Mouse (Mus musculus) hindbrain, embryonic 10.5 days (tissue): ENCODE measurements at regions not wholly inside any gene's neighbourhood (a gene's known extent, or its start where the extent isn't known, plus 50 kb on each side); places are given as distances from the start of the nearest gene placed in this dataset.

Source experiments
- DNase-seq: peaks from one replicate; pipeline ENCODE4 v3.0.0-alpha.2; 2017; ENCODE audit warnings: low spot score
- H3K27ac ChIP-seq: fragments of 300-500 bp; sonication (generic); 2 replicates; pipeline ENCODE4 v1.5.1; 2016; ENCODE audit warnings: mild to moderate bottlenecking, moderate library complexity
- H3K27me3 ChIP-seq: fragments of 300-500 bp; sonication (generic); 2 replicates; pipeline ENCODE4 v1.6.1; 2016; ENCODE audit warnings: mild to moderate bottlenecking; ENCODE audit not compliant: poor library complexity, insufficient read depth, severe bottlenecking
- H3K36me3 ChIP-seq: fragments of 300-500 bp; sonication (generic); 2 replicates; pipeline ENCODE4 v1.6.1; 2016; ENCODE audit warnings: mild to moderate bottlenecking, moderate library complexity
- H3K4me1 ChIP-seq: fragments of 300-500 bp; sonication (generic); replicated peaks from 2 replicates; pipeline ENCODE4 v1.6.1; 2016; ENCODE audit warnings: mild to moderate bottlenecking
- H3K4me3 ChIP-seq: fragments of 300-500 bp; sonication (generic); 2 replicates; pipeline ENCODE4 v1.5.1; 2016; ENCODE audit warnings: mild to moderate bottlenecking, moderate library complexity
- H3K9me3 ChIP-seq: fragments of 300-500 bp; sonication (generic); 2 replicates; pipeline ENCODE4 v1.6.1; 2016; ENCODE audit warnings: mild to moderate bottlenecking, moderate library complexity
- WGBS: fragments of 180-500 bp; shearing (Covaris S2); methylation state at CpG from one replicate; pipeline ENCODE4 v1.1.7; 2016; 5-methylcytosine and 5-hydroxymethylcytosine counted together

- H3K4me1 ChIP-seq, result peaks cover 7% of the 10 kb centered on the region; the same call in 1 of the 2 replicates
- DNase-seq, result no peak
- no peaks in the 10 kb centered on the region for H3K36me3 ChIP-seq
- no peaks in the 10 kb centered on the region for H3K9me3 ChIP-seq
- 83% methylated on average over 10 of the region's 10 CpGs for WGBS
- no peaks in the 10 kb centered on the region for H3K27me3 ChIP-seq
- H3K27ac ChIP-seq, result no peak overlapping the region
- no peak overlapping the region for H3K4me3 ChIP-seq
These were observed 56.4 kb downstream of the Cd24a start for GRCm38 (mm10) chr10:43634371-43635080.

GRCm38 (mm10) chr10:43641169-43641945 is 63.3 kb downstream of the Cd24a start:
- DNase-seq, result no peak

GRCm38 (mm10) chr10:43646326-43646725 is 68.2 kb downstream of the Cd24a start:
- H3K36me3 ChIP-seq, result no peaks in the 10 kb centered on the region
- H3K27me3 ChIP-seq, result no peaks in the 10 kb centered on the region
- no peaks in the 10 kb centered on the region for H3K9me3 ChIP-seq
- H3K4me1 ChIP-seq, result peaks cover 12% of the 10 kb centered on the region
- H3K27ac ChIP-seq, result no peak overlapping the region
- WGBS, result 52% methylated on average over 4 of the region's 4 CpGs
- no peak for DNase-seq
- H3K4me3 ChIP-seq, result no peak overlapping the region

More at GRCm38 (mm10) chr10:43641169-43641945, 63.3 kb downstream of the Cd24a start:
- H3K4me1 ChIP-seq, result peaks cover 10% of the 10 kb centered on the region
- no peak overlapping the region for H3K27ac ChIP-seq
- no peaks in the 10 kb centered on the region for H3K36me3 ChIP-seq
- H3K4me3 ChIP-seq, result no peak overlapping the region
- no peaks in the 10 kb centered on the region for H3K27me3 ChIP-seq
- H3K9me3 ChIP-seq, result no peaks in the 10 kb centered on the region
- 80% methylated on average over 14 of the region's 14 CpGs for WGBS

- 94% methylated on average over 6 of the region's 6 CpGs for WGBS
- Histone ChIP-seq H3K27ac (no peak overlapping the region), H3K36me3 (no peaks in the 10 kb centered on the region), H3K27me3 (no peaks in the 10 kb centered on the region), H3K4me1 (peaks cover 8% of the 10 kb centered on the region), H3K4me3 (no peak overlapping the region), H3K9me3 (no peaks in the 10 kb centered on the region)
- no peak for DNase-seq
These were observed 68.9 kb downstream of the Cd24a start for GRCm38 (mm10) chr10:43646965-43647364.

DNA sequence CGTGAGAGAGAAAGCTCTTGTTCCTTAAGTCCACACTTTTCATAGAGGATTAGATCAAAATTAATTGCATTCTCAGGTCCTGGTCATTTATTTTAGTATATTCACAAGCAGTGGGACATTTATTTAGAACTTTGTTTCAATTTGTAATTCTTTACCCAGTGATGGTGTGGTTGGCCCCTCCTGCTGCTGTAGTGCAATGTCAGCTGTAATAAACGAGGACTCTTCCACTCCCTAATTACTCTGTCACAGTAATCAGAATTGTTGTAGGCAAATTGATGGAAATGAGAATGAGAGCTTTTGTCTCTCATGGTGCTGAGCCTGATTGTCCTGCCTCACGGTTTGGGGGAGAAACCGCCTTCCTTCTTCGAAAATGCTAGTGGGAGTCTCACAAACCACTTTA is 70.1 kb downstream of the Cd24a start:
- Histone ChIP-seq H3K27me3 (no peaks in the 10 kb centered on the region), H3K4me1 (peaks cover 5% of the 10 kb centered on the region), H3K9me3 (no peaks in the 10 kb centered on the region), H3K4me3 (no peak overlapping the region), H3K36me3 (no peaks in the 10 kb centered on the region), H3K27ac (no peak overlapping the region)
- 76% methylated on average over 5 of the region's 5 CpGs for WGBS
- no peak for DNase-seq

- Histone ChIP-seq H3K4me1 (peaks cover 5% of the 10 kb centered on the region), H3K36me3 (no peaks in the 10 kb centered on the region), H3K9me3 (no peaks in the 10 kb centered on the region), H3K27ac (no peak overlapping the region), H3K4me3 (no peak overlapping the region), H3K27me3 (no peaks in the 10 kb centered on the region)
- no peak for DNase-seq
- 82% methylated on average over 6 of the region's 6 CpGs for WGBS
These were observed 70.8 kb downstream of the Cd24a start for GRCm38 (mm10) chr10:43648815-43649447.

DNA sequence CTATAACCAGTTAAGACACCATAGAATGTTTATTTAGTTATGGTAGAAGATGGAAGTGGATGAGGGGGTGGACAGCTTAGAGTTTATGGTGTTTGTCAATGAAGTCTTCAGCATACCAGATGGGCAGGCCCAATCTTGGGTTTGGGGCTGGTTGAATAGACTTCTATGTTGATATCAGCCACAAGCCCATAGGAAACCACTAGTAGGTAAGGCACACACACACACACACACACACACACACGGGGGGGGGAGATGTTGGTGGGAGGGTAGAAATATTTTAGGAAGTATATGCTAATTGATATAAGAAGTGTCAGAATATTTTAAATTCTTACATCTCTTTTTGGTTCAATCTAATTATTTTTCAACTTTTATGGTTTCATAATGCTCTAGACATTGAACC is 72.4 kb downstream of the Cd24a start:
- Histone ChIP-seq H3K27ac (no peak overlapping the region), H3K36me3 (no peaks in the 10 kb centered on the region), H3K4me3 (no peak overlapping the region), H3K27me3 (no peaks in the 10 kb centered on the region), H3K4me1 (peaks cover 7% of the 10 kb centered on the region), H3K9me3 (no peaks in the 10 kb centered on the region)
- DNase-seq, result no peak
- WGBS, result 86% methylated on average over 1 of the region's 1 CpGs

GRCm38 (mm10) chr10:43651505-43651904 is 73.4 kb downstream of the Cd24a start:
- WGBS, result 70% methylated on average over 5 of the region's 5 CpGs
- no peaks in the 10 kb centered on the region for H3K36me3 ChIP-seq
- H3K27me3 ChIP-seq, result no peaks in the 10 kb centered on the region
- DNase-seq, result no peak
- peaks cover 8% of the 10 kb centered on the region for H3K4me1 ChIP-seq
- H3K4me3 ChIP-seq, result no peak overlapping the region
- H3K27ac ChIP-seq, result no peak overlapping the region
- H3K9me3 ChIP-seq, result no peaks in the 10 kb centered on the region

DNA sequence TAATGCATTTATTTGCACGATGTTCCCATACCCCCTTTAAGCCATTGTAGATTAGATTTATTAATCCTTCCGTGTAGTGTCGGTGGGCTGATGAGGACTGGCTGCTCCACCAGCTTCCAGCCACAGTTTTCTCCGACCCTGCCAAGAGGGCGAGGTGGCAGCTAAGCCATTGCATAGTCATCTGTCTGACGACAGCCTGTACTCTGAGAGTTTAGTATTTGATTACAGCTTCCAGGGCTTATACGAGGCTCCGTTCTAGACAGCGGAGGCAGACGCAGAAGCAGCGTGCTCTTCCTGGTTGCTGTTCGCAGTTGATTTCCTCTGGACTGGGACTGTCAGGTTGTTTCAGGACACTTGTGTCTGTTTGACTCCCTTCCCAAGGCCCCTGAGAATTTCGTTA is 73.8 kb downstream of the Cd24a start:
- 88% methylated on average over 13 of the region's 13 CpGs for WGBS
- H3K27ac ChIP-seq, result 0 out of 2 replicates have a peak overlapping the region, but pooled peaks have one; percentile 5
- no peaks in the 10 kb centered on the region for H3K9me3 ChIP-seq
- no peak for DNase-seq
- no peaks in the 10 kb centered on the region for H3K27me3 ChIP-seq
- H3K36me3 ChIP-seq, result no peaks in the 10 kb centered on the region
- no peak overlapping the region for H3K4me3 ChIP-seq
- H3K4me1 ChIP-seq, result peaks cover 7% of the 10 kb centered on the region; the same call in 1 of the 2 replicates

GRCm38 (mm10) chr10:43655082-43655671 is 77.1 kb downstream of the Cd24a start:
- H3K27me3 ChIP-seq, result no peaks in the 10 kb centered on the region
- WGBS, result 82% methylated on average over 8 of the region's 8 CpGs
- H3K36me3 ChIP-seq, result no peaks in the 10 kb centered on the region
- no peak overlapping the region for H3K4me3 ChIP-seq
- no peak overlapping the region for H3K27ac ChIP-seq
- H3K9me3 ChIP-seq, result no peaks in the 10 kb centered on the region
- peaks cover 7% of the 10 kb centered on the region; the same call in 1 of the 2 replicates for H3K4me1 ChIP-seq
- no peak for DNase-seq

DNA sequence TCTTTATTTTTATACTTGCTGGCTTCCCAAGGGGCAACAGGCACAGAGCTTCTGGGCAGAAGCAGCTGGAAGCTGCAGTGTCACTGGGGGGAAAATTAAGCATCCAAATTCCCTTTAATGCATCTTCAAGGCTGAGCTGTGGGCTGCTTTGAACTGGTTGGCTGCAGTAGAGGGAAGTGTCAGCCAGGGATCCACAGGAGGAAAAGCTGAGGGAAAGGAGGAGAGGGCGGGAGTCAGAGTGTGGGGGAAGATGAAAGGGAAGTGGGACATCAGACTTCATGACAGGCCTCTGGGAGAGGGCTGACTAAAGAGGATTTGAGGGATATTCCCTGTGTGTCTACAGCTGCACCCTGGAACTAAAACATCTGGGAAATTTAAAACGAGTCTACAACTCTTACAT is 77.6 kb downstream of the Cd24a start:
- H3K4me1 ChIP-seq, result peaks cover 7% of the 10 kb centered on the region; the same call in 1 of the 2 replicates
- H3K4me3 ChIP-seq, result no peak overlapping the region
- no peaks in the 10 kb centered on the region for H3K9me3 ChIP-seq
- no peak for DNase-seq
- H3K36me3 ChIP-seq, result no peaks in the 10 kb centered on the region
- no peak overlapping the region for H3K27ac ChIP-seq
- no peaks in the 10 kb centered on the region for H3K27me3 ChIP-seq
- 59% methylated on average over 2 of the region's 2 CpGs for whole genome bisulfite sequencing

DNA sequence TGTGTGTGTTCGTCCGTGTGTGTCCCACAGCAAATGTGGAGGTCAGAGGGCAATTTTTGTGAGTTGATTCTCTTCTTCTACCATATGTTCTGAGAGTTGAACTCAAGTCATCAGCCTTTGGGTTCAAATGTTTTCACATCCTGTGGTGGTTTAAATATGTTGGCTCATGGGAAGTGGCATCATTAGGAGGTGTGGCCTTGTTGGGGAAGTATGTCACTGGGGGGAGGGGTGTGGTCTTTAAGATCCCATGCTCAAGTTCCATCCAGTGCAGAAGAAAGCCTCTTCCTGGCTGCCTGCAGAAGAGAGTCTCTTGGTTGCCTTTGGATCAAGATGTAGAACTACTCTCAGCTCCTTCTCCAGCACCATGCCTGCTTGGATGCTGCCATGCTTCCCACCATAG is 78.1 kb downstream of the Cd24a start:
- Histone ChIP-seq H3K4me3 (no peak overlapping the region), H3K27ac (no peak overlapping the region), H3K36me3 (no peaks in the 10 kb centered on the region), H3K4me1 (peaks cover 7% of the 10 kb centered on the region; the same call in 1 of the 2 replicates), H3K27me3 (no peaks in the 10 kb centered on the region), H3K9me3 (no peaks in the 10 kb centered on the region)
- WGBS, result 83% methylated on average over 2 of the region's 2 CpGs
- DNase-seq, result no peak
